Mouse (Mus musculus) cerebellum, adult 8-10 months (tissue): Measurements from ENCODE around the gene Gm5767.
"Not testable (repeated sequence)": the region's sequence is repeated elsewhere in the genome, so short reads cannot be mapped to it uniquely, and the experiment has no call there.

Experiments used
- DNase-seq: peaks from one replicate; pipeline ENCODE4 v3.0.0; 2022

The Gm5767 gene

DNA sequence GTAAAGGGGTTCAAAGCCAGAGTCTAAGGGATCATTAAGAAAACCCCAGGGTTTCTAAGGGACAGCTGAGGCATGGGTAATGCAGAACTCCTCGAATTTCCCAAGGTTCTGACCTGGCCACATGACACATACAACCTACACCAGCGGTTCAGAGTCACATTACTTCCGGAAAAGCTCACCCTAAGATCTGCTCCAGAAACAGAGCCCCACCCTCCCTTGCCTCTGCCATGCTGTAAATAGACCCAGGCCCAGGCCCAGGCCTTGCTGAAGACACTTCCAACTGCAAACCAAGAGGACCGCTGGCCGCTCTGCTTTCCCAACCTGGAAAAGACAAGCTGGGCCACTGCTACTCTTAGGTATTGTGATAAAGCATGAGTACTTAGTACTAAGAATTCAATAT, 34.3 kb downstream of the Gm5767 start:
- no peak for DNase-seq

DNA sequence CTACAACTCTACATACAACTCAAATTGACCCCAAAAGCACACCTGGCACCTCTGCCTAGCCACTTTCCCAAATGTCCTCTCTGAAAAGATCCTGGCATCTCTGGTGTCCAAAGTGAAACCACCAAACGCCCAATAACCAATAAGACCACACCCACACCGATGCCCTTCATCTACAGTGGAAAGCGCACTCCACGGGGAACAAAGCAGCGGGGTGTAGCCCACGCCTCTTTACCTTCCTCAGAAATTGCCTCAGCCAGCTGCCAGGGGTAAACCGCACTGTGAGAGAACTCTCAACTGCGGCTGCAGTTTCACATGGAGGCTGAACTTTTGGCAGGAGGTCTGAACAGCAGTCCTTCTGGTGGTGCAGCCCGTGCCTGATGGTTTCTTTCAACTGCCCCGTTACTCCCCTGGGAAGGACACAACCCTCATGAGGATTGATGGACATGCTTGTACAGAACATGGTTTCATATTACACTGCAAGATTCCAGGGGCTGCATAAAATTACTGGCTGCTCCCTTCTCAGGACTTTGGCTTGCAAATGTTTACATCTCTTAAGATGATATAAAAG, 35.0 kb downstream of the Gm5767 start:
- DNase-seq: no peak

DNA sequence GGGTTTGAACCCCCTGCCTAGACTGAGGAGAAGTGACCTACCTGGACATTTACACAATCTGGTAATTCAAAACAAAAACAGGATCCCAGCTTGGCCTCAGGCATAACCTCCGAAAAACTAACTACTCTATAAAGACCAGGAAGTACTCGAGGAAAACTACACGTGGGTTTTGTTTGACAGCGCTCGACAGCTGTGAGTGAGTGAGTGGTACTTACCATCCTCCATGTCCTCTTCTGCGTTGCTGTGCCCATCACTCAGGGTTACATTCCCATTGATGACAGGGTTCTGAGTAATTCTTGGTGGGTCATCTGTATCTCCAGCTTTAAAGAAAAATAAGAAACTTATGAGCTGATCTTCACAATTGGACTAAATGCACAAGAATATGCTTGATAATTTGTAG, 35.7 kb downstream of the Gm5767 start:
- no peak for DNase-seq

DNA sequence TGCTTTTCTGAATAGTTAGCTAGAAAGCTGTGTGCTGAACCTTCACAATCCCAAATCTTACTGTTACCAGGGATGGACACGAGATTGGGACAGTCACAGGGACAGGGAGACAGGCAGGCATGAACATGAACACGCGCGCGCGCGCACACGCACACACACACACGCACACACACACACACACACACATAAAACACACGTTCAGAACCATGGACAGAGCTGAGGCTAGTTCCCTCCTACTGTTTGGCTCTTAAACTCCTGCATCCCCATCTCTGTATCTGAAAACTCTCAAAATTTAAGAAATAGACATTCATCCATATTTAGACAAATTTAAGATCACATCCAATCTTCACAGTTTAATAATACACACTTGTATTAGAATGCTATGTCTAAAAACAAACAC, 37.2 kb downstream of the Gm5767 start:
- DNase-seq: no peak

DNA sequence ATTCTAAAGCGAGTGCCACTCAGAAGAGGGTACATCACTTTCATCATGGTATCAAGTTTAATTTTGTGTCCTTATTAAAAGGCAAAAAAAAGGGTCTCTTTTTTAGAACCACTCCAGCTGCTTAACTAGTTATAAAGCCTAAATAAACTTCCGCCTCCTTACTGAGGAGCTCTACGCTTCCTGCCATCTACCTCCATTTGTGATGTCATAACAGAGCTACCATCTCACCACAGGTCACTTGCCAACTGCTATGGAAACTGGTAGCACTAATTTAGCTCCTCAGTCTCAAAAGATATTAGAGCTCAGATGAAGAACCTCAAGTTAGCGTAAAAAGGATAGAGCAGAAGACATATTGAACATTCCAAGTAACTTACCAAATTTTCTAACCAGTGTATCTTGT, 39.9 kb downstream of the Gm5767 start:
- no peak for DNase-seq

DNA sequence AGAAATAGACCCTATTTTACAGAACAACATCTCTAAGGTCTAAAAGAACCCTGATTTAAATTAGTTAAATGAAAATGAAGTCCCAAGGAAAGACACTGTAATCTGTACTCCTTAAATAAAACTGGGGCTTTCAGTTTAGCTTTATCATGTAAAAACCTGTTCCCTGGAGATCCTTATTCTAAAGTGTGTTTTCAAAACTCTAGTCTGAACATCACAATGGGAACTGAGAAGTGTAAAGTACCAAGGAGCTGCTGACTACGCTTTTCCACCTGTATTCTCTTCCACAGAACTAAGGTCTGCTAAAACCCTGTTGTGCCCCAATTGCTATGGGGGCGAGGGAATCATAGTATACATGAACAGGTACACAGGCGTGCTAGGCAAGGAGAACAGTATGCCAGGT, 43.5 kb downstream of the Gm5767 start:
- DNase-seq: no peak

DNA sequence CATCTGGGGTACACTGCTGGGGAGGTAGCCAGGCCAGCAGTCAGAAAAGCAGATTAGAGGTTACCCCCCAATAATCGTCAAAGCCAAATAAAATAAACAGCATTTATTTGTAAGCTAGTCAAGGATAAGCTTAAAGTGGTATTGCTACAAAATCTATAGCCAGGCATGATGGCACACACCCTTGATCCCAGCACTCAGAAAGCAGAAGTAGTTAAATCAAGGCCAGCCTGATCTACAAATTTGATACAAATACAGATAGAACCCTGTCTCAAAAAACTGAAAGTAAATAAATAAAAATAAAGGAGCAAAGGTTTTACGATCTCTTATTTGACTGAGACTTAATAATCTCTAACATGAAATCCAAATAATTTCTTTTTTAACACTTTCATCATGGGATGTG, 45.2 kb downstream of the Gm5767 start:
- no peak for DNase-seq

DNA sequence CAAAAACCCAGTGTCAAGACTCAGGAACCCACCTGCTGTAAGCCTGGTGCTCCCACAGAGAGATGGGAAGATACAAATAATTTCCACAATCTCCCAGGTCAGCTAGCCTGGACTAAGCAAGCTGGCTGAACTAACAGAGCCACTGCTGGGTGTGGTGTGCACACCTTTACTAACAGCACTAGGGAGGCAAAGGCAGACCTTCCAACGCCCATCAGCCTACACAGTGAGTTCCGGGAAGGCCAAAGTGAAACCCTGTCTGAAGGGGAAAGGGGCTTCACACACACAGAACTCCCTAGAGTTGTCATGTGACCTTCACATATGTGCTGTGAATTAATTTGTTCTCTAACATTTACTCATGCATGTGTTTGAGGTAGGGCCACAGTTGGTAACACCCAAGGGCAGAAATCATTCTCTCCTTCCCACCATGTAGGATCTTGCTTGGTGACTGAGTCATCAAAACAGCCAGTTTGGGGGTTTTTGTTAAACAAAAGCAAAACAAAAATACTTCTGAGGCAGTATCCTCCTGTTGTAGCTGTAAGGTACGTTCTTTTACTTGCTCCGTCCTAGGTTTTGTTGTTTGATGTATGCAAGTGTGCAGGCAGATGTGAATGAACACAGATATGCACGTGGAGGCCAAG, 47.7 kb downstream of the Gm5767 start:
- no peak for DNase-seq

DNA sequence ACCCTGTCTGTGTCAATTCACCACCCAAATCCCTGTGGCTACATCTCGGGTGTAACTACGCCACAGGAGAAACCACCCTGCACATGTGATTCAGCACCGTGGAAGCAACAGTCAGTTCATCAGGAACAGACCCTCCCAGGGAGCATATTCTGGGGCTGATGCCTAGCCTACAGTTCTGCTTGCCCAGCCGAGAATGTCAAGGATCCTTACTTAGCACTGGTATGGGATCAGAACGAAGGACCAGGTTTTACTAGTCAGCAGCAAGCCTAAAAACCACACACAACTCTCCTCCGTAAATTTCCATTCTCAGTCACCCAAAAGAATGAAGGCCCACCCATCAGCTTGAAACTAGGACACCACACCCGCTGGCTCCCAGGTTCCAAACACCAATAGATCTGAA, 51.1 kb downstream of the Gm5767 start:
- DNase-seq: no peak

DNA sequence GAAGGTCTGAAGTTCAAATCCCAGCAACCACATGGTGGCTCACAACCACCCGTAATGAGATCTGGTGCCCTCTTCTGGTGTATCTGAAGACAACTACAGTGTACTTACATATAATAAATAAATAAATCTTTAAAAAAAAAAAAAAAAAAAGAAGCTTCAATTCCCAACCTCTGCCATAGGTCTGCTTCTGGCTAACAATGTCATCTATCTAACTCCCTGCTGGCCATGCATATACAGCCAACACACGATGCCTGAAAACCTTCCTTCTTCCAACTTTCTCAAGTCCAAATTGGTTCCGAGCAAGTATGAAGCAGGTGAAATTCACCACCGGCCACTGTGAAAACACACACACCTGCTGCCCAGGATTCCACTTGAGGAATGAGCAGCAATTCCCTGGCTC, 51.9 kb downstream of the Gm5767 start:
- DNase-seq: not testable (repeated sequence)
